Mouse (Mus musculus) liver, adult (tissue): ENCODE measurements around the gene Dact1.
A peak's percentile ranks its signal among the peaks of the same experiment; 100 is the strongest.

ENCODE experiments used
- GATA4 ChIP-seq: IDR thresholded peaks from 2 replicates; pipeline ENCODE4 v1.6.1; 2014; ENCODE audit warnings: mild to moderate bottlenecking, low read length; ENCODE audit not compliant: insufficient replicate concordance

The Dact1 gene

GRCm38 (mm10) chr12:71309581-71310067 is at the start of gene Dact1:
TSS of gene Dact1 (plus strand) at chr12:71309884.
- TF ChIP-seq GATA4: peak; percentile 49; the same call in 1 of the 2 replicates

DNA sequence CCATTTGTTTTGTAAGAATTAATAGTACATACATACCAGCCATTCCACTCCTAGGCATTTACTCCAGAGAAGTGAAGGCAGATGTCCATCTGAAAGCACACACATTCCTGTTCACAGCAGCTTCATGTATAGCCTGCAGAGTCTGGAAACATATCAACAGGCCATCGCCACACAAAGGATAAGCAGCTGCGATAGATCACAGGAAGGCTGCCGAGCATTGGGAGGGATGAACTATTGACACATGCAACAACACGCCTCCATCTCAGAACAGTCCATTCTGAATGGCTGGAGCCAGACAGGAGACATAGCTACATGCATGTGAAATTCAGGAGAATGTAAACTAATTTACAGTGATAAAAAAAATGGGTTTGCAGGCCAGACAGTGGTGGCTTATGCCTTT is 45.5 kb upstream of the Dact1 start:
- TF ChIP-seq GATA4: no peak

- TF ChIP-seq GATA4: no peak
Observed at GRCm38 (mm10) chr12:71269367-71269766, 40.3 kb upstream of the Dact1 start.

- TF ChIP-seq GATA4: no peak
Observed at GRCm38 (mm10) chr12:71271131-71271530, 38.6 kb upstream of the Dact1 start.

- no peak for TF ChIP-seq GATA4
Observed at GRCm38 (mm10) chr12:71274519-71275237, 35.0 kb upstream of the Dact1 start.

GRCm38 (mm10) chr12:71275906-71276595 is 33.6 kb upstream of the Dact1 start:
- TF ChIP-seq GATA4: no peak

DNA sequence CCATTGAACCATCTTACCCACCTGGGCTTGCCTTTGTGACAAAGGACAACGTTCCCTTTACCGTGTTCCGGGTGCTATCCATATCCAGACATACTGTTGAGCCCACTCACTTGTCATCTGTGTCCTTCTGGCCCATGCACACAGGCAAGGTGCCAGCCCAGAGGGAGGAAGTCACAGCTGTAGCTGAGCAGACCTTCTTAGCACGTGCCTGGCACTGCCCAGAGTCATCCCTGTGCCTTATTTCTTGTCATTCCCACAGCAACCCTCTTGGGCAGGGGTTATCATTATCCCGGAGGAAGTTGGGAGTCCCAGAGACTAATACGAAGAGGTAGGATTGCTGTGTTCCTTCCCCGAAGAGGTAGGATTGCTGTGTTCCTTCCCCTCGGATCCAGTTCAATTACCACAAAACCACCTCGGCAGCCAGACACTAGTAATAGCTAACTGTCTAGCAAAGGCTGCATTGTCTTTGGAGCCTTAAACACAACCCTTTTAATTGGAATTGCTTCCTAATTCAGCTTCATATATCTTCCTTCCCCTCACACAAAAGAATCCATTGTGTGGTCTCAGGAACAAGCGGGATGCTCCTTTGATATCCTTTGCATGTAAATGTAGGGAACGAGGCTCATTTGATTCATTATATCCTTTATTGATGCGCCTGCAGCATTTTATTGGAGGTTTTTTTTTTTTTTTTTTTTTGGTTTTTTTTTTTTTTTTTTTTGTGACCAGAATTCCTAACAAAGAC is 30.0 kb upstream of the Dact1 start:
- TF ChIP-seq GATA4: no peak

DNA sequence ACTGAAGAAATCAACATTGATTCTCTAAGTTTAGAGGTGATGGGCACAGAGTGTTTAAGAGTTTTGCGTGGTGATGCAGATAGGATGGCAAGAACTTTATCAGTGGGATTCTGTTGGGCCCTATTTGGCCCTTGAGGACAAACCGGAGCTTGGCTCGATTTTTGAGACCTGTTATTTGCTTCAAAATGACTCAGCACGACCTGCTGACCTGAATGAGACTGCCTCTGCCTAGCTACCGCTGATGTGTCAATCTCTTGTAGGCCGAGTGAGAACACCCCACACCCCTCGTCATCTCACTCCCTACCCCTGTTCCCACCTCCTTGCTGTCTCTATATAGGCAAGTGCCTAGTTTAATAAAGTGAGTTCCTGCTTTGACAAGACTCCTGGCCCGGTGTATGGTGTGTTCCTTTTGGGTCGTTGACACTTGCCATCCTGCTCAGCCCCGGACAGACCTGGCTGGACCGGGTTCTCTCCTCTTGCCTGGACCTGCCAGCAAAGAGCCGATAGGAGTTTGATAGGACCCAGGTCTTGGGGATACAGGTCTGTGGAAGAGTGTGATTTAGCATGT is 28.4 kb upstream of the Dact1 start:
- TF ChIP-seq GATA4: no peak

GRCm38 (mm10) chr12:71285399-71285798 is 24.3 kb upstream of the Dact1 start:
- no peak for TF ChIP-seq GATA4

GRCm38 (mm10) chr12:71290460-71290859 is 19.2 kb upstream of the Dact1 start:
- TF ChIP-seq GATA4: no peak

- no peak for TF ChIP-seq GATA4
Observed at GRCm38 (mm10) chr12:71293960-71294942, 15.4 kb upstream of the Dact1 start.

DNA sequence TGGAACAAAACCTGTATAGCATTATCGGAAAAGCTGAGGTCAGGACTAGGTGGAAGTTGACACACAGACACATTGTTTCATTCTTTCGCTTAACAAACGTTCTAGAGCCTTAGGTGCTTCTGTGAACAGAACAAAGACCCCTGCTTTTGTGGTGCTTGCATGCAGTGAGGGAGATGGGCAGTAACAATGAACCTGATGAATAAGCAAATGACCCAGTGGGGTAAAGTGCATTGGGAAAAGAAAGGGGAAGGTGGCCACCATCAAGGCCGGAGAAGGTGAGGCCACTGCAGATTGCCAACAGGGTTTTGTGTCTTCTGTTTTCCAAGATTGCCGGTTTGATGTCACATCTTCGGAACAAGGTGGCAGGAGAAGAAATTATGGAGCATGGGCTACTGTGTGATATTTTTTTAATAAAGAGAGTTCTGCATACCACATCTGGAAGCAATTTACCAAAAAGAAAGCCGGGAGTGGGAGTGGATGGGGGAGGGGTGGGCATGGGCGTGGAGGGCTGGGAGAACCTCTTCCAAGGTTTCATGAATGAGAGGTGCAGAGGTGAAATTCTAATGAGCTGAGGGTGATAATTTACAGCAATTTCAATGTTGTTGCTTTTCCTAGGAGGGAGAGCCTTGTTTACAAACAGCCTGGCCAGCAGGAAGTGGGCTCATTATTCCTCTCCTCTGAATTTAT is 12.7 kb upstream of the Dact1 start:
- TF ChIP-seq GATA4: no peak

DNA sequence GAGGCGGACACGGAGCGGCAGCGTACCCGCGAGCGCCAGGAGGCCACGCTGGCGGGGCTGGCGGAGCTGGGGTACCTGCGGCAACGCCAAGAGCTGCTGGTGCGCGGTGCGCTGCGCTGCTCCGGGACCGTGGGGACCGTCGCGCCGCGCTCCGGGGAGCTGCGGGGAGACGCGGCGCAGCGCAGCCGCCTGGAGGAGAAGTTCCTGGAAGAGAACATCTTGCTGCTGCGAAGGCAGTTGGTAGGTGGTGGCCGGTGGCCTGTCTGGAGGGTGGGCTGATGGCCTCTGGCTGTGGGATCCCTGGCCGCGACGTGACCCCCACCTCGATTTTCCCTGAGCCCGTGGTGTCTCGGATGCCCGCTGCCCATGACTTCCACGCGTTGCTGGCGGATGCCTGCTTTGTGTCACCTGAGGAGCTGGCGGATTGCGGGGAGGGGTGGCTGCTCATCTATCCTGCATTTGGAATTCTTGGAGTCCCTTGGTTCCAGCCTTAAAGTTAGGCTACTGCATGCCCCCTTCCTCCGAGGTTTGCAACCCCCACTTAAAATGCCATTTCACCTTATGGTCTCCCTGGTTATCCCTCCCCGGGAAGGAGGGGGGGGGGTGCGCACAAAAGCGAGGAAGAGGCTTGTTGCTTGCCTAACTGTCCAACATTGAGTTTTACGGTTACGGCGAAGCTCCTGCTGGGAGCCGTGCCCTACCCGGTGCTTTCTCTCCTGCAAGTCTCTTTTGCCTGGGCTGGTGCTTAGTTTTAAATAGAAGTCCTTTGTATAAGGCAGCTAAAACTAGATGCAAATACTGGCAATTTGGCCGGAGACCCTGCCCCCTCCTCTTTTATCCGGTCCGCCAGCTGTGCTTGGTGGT is 616 bp downstream of the Dact1 start:
- no peak for TF ChIP-seq GATA4
